Mouse (Mus musculus): Measurements from ENCODE around the gene Bmpr2.

GRCm38 (mm10) chr1:59926021-59926672 is 162.9 kb downstream of the Bmpr2 start:
- TF ChIP-seq CTCF (IDR thresholded peaks at IDR 0.05; ENCODE audit: borderline replicate concordance, insufficient read depth, low read length) (no peak), POLR2A (IDR thresholded peaks at IDR 0.05; ENCODE audit: low read depth, low read length) (no peak)
